Mouse (Mus musculus) cerebral cortex, adult 2 months (tissue): Measurements from ENCODE around the gene Aspm.

Experiments used
- WGBS: fragments of 180-500 bp; shearing (Covaris S2); methylation state at CpG from one replicate; pipeline ENCODE4 v1.1.7; 2018; 5-methylcytosine and 5-hydroxymethylcytosine counted together

The Aspm gene

DNA sequence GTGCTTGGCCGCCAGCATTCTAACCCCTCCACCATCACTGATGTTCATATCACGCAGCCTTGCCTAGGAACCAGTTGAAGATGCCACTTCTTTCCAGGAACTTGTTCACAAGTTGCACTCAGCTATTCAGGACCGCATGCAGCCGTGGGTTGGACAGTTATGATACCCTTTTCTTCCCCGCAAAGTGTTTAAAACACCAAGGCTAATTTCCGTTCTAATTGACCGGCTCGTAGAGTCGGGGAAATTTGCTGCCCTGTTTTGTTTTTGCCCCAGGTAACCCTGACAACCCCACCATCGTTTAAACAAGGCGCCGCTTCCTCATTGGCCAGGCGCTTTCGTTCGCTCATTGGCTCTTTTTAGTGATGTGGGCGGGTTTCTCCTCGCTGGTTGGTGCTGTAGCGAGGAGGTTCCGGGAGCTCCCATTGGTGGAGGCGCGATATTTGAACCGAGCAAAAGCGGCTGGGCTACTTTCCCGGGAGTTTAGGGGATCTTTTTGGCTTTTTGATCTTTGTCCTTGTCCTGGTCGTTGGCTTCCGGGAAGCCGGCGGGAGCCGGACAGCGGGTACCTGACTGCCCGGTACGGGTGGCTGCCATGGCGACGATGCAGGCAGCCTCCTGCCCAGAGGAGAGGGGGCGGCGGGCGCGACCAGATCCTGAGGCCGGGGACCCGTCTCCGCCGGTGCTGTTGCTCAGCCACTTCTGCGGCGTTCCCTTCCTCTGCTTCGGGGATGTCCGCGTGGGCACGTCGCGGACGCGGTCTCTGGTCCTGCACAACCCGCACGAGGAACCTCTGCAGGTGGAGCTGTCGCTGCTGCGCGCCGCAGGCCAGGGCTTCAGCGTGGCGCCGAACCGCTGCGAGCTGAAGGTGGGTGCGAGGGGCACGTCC is at the start of gene Aspm:
Aspm (plus strand) TSS at position 433 of the 886 bp plus-strand sequence.
- WGBS: under 1% methylated on average over 65 of the region's 65 CpGs

DNA sequence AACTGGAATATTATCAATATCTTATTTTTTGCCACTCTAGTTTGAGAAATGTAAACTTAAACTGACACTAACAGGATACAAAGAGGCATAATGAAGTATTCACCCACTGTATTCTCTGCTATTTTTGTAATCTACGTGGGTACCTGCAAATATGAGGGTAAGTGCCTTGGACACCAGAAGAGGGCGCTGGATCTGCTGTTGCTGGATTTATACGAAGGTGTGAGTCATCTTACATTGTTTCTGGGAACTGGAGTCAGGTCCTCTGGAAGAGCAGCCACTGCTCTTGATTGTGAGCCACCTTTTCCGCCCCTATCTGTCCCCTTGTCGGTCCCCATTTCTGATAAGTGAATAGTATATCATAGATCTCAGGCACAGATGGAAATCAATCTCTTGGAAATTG is 46.9 kb upstream of the Aspm start:
- 55% methylated on average over 5 of the region's 5 CpGs for WGBS

DNA sequence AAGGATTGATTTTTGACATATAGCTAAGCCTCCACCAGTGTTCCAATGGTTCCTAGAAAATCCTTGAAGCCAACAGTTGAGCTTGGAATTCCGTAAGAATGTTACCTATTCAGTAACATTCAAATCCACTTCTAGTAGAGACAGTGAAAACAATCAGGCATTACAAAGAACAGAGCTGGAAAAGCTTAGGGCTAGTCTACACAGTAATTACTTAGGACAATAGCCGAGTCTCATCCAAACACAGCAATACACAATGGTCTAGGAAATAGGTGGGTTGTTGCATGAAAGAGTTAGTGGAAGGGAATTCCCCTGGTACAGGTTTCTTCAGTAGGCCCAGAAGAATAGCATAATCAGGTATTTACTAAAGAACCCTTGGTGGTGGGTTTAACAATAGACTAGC is 42.2 kb upstream of the Aspm start:
- WGBS: 93% methylated on average over 2 of the region's 2 CpGs

DNA sequence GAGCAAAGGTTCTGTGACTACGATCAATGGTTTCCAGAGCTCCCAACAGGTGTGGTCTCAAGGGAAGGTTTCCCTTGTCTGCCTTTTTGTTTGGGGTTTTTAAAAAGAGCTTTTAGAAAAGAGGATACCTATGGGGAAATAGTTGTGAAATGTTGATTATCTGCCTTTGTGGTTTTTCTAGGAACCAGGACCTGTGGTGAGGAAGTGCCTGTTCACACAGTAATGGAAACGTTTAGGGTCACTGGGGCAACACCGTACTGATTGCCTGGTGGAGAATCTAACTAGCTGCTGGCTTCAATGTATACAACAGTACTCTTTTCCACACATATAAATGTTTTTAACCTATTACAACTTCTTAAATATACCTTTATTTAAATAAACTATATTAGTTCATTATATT is 41.1 kb upstream of the Aspm start:
- WGBS: 83% methylated on average over 3 of the region's 3 CpGs

DNA sequence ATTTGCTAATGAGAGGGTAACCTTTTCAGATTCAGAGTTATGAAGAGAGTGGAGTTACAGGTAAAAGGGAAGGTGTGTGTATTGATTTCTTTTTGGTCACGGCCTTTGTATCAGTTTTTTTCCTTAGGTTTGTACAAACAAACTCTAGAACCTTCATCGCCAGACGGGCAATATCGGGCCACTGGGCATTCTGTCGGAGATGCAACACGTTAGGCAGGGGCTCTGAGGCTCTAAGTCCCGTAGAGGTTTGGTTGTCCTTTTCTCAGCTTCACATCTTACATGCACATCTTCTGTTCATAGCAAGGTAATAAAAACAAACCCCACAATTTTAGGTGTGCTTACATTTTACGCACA is 33.1 kb upstream of the Aspm start:
- 3% methylated on average over 8 of the region's 8 CpGs for WGBS

DNA sequence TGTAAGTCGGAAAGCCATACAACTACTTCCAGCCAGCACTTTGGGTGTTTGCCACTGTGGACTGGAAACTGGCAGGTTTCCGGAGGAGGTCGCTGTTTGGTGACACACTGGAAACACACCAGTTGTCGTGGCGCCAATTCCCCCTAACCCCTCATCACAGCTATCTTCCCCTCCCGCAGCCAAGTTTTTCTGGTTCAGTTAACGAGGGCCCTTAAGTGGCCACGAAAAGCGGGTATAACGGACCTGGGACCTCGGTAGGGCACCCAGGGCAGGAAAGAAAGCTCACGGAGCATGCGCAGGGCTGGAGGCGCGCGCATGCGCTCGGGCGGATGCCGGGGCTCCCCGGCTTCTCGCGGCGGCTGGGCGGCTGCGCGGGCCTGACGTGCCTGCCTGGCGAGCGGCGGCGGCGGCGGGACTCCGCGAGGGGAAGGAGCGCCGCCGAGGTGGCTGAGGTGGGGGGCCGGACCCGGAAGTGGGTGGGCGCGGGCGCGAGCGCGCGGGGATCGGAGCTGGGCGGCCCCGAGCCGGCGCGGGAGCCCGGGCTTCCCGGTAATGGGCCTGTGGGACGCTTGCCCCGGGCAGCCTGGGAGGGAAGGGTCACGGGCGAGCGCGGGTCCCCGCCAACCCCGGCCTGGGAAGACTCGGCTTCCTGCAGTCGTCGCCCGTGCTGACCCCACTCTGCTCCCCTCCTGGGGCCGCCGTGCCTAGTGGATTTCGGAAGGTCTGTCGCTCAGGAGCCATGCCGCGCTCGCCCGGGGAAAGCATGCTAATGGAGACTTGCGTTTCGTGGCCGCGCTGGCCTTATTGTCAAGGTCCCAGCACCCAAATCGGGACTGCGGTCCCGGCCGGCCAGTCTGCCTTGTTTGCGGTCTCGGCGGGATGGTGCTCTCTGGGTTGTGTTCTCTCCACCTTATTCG is 32.4 kb upstream of the Aspm start, which contains the start of gene Zbtb41:
Zbtb41 (plus strand) TSS at position 414 of the 917 bp plus-strand sequence.
- WGBS: under 1% methylated on average over 78 of the region's 88 CpGs

DNA sequence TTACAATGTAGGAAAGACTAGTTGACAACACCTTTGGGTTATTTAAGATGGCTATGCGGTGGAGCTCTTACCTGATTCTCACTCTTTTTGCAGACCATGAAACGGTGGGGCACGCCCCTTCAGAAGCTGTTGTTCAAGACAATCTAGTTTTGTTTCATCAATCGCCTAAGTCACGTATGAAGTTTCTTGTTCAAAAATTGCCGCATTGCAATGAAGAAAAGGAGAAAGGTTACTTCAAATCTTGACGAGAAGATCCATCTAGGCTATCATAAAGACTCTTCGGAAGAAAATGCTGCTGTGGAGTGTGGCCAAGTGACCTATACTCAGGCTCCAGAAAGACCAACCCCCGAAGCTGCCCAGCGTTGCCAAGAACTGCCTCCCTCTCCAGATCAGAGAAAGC is 31.6 kb upstream of the Aspm start:
- WGBS: 9% methylated on average over 10 of the region's 10 CpGs

DNA sequence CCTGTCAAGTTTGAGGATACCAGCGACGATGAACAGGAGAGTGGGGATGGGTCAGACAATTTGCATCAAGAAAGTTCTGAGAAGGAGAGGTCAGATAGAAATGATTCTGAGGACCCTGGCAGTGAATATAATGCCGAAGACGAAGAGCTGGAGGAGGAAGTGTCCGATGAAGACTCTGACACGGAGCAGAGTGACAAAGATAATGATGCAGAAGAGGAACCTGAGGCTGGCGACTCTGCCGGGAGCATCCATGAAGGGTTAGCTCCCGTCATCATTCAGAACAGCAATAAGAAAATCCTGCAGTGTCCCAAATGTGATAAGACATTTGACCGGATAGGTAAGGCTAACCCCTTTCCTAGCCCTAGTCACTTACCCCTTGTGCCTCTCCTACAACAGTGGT is 30.6 kb upstream of the Aspm start:
- WGBS: 33% methylated on average over 10 of the region's 10 CpGs

DNA sequence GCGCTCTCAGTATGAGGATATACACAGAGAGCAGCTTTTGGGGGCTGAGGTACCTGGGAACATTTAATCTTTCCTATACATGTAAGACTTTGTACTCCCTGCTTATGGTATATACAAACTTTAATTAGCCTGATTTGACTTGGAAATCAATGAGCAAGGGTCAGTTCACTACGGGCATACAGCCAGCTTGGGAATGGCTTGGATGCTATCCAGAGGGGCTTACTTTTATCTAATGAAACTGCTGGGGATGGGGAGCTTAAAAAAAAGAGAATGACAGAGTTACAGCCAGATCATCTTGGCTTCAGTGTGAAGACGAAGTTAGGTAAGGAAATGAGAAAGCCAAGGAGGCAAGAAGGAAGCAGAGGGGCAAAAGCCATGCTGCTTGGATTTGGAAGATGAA is 29.6 kb upstream of the Aspm start:
- WGBS: 41% methylated on average over 3 of the region's 3 CpGs

DNA sequence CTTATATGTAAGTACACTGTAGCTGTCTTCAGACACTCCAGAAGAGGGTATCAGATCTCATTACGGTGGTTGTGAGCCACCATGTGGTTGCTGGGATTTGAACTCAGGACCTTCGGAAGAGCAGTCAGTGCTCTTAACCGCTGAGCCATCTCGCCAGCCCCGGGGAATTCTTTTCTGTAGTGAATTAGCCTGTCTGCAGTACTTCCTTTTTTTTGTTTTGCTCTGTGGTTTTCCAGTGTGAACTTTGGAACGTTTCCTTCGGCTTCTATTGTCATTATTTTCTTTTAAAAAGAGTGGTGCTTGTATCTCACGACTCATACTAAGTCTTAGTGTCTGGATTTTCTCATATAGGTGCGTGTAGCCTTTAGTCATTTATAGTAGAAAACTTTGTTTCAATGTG is 11.5 kb upstream of the Aspm start:
- WGBS: 73% methylated on average over 9 of the region's 9 CpGs

DNA sequence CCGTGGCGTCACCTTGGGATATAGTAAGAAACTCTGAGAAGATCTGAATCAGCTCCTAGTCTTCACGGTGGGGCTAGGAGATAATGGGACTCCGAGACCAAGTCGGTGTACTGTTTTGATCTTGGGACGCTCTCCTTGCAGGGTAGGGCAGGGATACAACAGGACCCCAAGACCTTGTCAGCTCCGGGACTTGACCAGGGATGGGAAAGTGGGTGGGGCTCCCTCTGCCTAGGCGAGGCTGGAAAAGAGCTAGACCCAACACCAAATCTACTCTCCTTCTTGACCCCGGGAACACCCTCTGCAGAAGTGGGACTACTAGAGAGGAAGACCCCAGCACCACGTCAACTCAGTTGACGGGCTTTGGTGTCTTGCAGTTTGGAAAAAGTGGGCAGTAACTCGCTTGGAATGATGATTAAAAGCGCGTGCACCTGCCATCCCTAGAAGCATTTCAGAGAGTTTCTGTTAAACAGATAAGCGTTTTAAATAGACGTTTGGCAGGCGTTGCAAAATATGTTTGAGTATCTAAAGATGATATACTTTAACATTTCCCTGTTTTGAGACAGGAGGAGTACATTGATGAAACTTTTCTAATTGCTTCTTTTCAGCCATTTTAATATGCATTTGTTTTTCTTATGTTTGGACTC is 776 bp downstream of the Aspm start:
- 2% methylated on average over 17 of the region's 17 CpGs for WGBS

DNA sequence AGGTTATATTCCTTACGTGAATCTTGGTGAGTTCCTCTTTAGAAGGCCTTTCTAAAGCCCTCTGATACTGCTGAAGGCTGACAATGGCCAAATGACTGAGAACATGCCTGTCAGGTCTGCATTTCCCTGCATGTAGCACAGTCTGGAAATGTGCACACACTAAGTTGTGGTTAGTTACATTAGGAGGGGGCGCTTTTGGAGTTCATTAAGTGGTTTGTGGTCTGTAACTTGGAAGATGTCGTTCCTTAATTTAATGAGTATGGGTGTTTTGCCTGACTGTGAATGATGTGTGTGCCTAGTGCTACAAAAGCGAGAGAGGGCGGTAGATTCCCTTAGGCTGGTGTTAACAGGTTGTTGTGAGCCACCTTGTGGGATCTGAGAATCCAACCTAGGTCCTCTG is 6.2 kb downstream of the Aspm start:
- WGBS: 77% methylated on average over 5 of the region's 5 CpGs

DNA sequence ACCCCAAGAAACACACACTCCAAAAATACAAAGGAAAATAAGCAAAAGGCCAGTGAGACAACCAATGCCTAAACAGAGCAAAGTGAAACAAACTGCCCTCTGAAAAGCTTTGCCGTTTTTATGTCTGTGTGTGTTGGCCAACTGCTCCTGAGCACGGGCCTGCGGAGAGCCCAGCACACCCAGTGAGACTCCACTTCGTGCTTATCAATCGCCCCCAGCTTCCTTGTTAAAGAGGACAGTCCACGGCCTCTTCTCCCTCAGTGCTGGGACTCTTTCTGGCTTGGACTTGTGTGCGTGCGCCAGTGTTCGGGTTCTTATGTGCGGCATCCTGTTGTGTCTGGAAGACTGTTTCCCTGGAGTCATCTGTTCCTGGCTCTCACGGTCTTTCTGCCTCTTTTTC is 11.4 kb downstream of the Aspm start:
- 87% methylated on average over 11 of the region's 11 CpGs for WGBS

DNA sequence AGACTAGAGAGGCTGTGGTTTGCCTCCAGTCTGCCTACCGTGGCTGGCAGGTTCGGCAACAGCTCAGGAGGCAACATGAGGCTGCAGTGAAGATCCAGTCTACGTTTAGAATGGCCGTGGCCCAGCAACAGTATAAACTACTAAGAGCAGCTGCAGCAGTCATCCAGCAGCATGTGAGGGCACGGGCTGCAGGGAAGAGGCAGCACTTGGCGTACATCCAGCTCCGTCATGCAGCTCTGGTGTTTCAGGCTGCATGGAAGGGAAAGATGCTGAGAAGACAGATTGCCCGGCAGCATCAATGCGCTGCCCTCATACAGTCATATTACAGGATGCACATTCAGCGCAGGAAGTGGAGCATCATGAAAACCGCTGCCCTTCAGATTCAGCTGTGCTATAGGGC is 24.3 kb downstream of the Aspm start:
- 76% methylated on average over 11 of the region's 11 CpGs for WGBS

DNA sequence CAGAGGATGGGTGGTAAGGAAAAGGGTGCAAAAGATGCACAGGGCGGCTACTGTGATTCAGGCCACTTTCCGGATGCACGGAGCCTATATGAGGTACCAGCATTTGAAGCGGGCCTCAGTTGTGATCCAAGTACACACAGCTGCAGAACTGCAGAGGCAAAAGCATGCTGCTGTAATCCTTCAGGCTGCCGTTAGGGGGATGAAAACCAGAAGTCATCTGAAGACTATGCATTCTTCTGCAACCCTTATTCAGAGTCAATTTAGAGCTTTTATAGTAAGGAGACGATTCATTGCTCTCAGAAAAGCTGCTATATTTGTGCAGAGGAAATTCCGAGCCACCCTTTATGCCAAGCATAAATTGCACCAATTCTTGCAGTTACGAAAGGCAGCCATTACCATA is 25.7 kb downstream of the Aspm start:
- WGBS: 60% methylated on average over 8 of the region's 8 CpGs

DNA sequence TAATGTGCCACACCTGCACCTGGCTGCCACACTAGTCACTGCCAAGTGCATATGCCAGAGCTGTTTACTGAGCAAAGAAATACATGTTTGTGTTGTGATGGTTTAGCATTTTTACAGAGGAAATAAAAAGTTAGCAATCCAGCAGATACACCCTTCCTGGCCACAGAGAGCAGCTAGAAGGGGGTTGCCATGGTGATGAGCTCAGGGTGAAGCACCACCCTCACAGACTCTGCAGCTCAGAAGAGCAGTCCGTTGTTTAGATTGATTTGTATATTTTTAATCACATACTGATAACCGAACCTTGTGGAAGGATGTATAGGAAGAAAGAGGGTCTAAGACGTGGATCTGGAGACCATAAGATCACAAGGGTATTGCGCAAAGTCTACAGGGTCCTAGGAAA is 26.6 kb downstream of the Aspm start:
- 53% methylated on average over 4 of the region's 4 CpGs for WGBS

DNA sequence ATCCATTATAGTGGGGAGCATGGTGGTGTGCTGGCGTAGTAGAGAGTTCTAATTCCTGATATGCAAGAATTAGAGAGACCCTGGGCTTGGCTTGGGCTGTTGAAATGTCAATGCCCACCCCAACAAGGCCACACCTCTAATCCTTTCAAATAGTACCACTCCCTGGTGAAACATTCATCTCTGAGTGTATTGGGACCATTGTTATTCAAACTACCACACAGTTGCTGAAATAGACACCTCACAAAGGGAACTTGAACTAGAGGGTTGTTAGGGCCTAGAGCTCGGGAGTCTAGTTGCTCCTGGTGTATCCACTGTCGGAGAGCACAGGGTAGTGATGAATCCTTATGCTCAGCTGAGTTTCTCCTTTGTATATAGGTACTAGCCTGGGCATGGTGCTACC is 40.1 kb downstream of the Aspm start:
- 90% methylated on average over 3 of the region's 3 CpGs for WGBS

DNA sequence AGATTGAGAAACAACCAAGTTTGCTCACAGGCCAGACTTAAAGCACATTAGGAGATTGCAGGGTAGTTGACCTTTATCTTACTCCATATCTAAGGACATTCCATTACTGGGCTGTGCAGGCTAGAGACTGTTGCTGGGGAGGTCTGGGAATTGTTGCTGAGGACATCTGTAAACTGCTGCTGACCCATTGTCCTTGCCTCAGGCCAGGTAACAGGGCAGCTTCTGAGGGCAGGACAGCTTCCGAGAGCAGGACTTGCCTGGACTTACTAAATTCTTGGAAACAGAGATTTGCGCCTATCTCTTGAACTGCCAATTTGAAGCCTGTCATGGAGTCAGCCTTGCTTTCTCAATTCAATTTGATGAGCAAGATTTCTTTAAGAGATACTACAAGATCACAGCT is 40.8 kb downstream of the Aspm start:
- WGBS: 98% methylated on average over 2 of the region's 2 CpGs

DNA sequence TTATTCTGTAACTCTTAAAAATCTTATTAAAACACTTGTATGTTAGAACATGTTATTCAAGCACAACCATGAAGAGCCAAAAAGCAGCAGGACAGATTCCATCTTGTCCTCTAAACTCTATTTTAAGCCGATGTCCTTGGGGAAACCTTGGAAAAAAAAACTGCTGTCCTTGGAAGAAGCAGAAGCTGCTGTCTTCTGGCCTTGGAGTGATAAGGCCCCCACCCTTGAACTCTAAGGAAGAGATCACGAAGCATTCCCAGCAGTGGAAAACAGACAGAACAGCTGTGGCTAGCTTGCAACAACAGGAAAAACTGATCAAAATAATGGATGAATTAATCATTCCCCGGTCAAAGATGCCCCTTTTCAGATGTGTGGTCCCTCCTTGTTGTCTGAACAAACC is 41.6 kb downstream of the Aspm start:
- WGBS: 90% methylated on average over 3 of the region's 3 CpGs

DNA sequence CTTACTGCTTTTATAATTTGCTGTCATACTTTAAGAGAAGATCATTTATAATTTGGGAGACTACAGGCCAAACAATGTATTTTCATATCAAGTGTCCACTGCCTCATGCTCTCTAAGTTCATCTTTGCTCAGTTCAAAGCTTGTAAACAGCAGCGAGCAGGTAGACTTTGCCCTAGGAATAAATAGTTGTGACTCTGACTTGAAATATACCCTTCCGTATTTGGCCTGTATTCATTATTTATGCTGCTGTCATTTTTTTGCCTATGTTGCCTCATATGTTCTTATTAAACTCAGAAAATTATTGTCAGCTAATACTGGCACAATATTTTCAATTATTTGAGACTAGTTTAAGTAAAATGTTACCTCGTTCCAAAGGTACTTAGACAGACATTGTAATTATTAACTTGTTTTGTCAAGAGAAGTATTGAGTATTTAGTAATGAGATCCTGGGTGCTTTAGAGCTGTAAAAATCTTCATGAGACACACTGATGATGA is 46.7 kb downstream of the Aspm start, which contains the start of gene F13b:
F13b (plus strand) TSS at position 445 of the 495 bp plus-strand sequence.
- WGBS: 88% methylated on average over 3 of the region's 3 CpGs

DNA sequence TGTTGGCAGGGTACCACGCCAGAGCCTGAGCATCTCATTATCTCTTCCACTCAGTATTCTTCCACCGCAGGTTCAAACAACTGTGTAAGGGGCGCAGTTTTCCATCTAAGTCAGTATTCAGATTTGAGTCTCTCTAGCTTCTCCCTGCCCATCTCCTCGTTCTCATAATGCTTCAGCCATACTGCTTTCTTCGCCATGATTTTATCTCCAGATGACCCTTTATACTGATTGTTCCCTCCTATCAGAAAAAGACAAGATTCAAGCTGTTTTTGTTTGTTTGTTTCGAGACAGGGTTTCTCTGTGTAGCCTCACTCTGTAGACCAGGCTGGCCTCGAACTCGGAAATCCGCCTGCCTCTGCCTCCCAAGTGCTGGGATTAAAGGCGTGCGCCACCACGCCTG is 60.0 kb downstream of the Aspm start:
- WGBS: 94% methylated on average over 12 of the region's 12 CpGs
